Mouse (Mus musculus) frontal cortex, postnatal 36 days (tissue): ENCODE data around the gene Fxyd1.

Experiments
- DNase-seq, 2 experiments: peaks; one replicate each; pipeline ENCODE4 v3.0.0; 2022; ENCODE audit warnings: low spot score in 2 of 2

Gene Fxyd1

DNA sequence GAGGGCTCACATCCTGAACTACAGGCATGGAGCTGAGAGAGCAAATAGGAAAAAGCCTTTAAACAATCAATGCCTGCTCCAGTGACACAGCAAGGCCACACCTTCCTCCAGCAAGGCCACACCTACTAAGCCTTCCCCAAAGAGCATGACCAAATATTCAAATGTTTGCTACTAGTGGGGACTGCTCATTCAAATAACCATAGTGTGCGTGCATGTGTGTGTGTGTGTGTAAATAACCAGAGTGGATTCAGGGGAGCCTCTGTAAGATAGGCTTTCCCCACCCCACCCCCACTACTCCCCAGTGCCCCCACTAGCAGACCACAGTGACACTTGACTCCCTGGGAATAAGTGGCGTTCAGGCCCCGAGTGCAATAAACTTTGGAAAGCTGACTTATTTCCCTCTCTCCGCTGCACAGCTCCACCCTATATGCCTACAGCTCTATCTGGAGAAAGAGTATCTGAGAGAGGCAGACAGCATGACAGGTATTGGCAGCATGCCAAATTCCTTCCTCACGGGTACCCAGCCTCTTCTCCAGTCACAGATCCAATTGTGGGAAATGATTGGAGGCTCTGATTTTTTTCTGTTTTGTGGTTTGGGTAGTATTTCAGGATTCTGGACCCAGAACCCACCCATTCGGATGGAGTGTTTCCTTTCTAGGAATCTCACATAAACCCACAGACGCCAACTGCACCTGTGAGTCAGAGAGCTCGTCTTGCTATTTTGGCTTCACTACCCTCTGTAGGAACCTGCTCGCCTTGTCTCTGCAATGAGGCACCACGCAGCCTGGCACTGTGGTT lies 39.7 kb downstream of the Fxyd1 start:
- DNase-seq: peak; percentile 72 to 88

- DNase-seq: no peak
These were observed 44.0 kb downstream of the Fxyd1 start for GRCm38 (mm10) chr7:31012971-31013370.

DNA sequence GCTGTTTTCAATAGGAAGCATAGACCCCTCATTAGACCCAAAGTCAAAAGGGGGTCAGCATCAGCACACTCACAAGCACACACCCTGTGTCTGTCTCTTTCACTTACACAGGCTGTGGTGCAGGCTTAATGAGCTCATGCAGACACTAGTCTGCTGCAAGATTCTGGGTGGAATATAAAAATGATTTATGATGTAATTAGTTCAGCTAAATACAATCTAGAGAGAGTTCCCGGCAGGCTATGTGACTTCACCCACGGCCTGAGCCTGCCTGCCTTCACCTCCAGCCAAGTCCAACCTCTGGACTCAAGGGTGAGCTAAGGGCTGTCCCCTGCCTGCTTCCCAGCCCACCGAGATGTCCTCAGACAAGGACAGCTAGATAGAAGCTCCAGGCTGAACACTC lies 48.1 kb downstream of the Fxyd1 start:
- no peak for DNase-seq

DNA sequence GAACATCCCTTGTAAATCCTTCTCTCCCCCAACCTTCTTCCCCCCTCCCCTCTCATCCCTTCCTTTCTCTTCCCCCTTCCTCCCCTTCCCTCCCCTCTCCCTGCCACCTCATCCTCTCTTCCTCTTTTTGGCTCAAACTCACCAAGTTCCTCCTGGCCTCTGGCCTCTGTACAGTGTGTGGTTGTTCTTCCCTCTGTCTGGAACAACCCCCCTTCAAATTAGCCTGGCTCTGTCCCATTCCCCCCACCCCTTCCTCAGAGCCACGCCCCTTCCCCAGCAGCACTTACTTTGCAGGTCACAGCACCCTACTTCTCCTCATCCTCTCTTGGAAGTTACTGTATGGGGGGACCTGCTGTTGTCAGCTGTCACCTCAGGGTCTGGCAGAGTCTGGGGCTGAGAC lies 48.8 kb downstream of the Fxyd1 start:
- DNase-seq: no peak

DNA sequence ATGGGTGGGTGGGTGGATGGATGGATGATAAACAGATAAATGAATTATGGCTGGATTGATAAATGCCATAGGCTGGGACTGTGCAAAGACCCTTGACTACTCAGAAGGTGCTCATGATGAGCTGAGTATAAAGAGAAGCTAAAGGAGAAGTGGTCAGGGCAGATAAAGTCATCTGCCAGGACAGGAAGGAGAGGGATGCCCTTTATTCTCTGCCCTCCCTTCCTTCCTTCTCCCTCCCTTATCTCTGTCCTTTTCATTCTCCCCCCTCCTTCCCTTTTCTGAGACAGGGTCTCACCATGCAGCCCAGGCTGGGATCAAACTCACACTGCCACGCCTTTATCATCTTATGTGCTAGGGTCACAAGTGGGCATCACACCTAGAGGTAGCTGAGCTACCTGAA lies 49.2 kb downstream of the Fxyd1 start:
- DNase-seq: no peak

DNA sequence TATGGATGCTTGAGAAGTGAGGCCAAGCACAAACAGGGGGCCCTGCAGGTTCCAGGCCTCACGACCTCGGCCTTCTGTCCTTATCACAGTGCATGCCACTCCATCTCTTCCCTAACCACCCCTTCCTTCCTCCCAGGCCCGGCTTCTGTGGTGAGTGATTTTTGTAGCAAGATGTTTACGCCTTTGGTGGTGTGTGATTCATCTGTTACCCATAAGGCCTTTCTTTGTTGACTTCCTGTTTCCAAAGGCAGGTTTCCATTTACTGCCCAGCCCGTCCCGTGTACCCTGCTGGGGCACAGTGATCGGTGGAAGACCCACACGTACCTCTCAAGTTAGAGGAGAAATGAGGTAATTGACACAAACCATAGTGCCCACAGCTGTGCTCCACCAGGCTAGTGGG lies 54.3 kb downstream of the Fxyd1 start:
- no peak for DNase-seq
